Mouse (Mus musculus) liver, adult (tissue): ENCODE measurements around the gene Tuba1a.

Experiments used
- GATA4 ChIP-seq: IDR thresholded peaks from 2 replicates; pipeline ENCODE4 v1.6.1; 2014; ENCODE audit warnings: mild to moderate bottlenecking, low read length; ENCODE audit not compliant: insufficient replicate concordance

Gene Tuba1a

DNA sequence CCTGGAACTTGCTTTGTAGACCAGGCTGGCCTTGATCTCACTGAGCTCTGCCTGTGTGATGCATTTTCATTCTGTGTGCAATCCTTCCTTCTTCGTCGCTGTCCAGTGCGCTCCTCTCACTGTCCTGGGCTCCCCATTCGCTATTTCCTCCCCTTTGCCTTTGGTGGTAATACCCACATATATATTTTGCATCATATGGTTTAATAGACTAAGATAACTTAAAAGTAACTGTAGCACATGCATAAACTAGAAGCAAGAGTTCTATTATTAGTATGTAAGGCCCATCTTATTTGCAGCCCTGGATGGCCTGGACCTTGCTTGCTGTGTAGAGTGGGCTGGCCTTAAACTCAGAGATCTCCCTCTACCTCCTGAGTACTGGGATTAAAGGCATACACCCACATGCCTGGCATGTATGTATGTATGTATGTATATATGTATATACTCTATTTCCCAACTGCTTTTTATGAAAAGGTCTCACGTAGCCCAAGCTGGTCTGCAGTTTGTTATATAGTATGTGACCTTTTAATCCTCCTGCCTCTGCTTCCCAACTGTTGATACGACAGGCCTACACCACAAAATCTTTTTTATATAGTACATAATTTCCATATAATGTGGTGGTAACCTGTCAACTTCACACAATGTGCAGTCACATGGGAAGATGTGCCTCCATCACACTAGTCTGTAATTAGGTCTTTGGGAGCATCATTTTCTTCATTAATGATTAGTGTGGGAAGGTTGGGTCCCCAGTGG, 4.5 kb downstream of the Tuba1a start:
- TF ChIP-seq GATA4, result no peak

DNA sequence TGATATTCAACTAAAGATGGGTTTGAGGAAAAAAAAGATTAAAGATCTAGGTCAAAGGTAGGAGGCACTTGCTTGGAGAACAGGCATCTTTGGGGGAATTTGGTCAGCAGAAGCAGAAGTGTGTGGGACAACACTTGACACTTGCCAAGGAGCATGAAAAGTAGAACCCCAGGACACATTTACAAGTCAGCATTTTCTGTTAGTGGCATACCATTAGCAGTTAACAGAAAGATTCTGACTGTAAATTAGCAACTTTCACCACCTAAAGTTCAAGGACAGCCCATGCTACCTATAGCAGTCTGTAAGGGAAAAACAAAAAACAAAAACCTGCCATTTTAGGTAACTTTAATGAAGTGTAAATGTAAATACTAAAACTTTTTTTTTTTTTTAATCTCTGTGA, 5.1 kb downstream of the Tuba1a start:
- no peak for TF ChIP-seq GATA4

DNA sequence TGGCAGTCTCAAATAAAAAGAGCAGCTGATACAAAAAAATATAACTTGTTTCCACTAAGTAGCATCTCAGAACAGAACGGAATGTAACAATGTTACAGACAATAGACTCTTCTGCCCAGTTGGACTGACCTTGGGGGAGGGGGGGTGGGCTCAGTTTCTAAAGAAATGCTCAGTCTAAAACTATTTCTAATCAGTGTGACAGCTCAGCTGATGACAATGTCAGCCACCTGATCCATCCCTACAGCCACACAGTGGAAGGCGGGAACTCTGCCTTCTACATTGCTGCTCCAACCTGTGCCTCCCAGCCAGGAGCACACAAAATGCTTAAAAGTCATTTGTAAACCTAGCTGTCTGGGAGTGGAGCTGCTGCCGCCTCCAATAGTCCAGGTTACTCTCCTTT, 5.6 kb downstream of the Tuba1a start:
- TF ChIP-seq GATA4, result no peak

DNA sequence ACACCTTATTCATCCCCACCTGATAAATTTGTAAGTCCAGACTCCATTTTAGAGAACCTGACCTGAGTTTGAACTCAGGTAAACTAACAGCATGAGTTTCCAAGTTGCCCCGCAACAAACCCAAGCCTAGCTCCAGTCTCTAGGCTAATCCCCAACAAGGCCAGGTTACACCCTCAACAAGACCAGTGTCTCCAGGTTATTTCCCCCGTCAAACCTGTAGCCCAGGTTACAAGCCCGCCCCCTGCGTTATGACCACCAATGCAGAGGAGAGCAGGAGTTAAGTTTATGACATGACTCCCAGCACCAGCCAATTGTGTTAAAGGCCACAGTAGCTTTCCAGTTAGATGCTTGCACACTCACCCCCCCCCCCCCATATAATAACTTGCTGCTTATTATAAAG, 10.4 kb downstream of the Tuba1a start:
- TF ChIP-seq GATA4, result no peak

DNA sequence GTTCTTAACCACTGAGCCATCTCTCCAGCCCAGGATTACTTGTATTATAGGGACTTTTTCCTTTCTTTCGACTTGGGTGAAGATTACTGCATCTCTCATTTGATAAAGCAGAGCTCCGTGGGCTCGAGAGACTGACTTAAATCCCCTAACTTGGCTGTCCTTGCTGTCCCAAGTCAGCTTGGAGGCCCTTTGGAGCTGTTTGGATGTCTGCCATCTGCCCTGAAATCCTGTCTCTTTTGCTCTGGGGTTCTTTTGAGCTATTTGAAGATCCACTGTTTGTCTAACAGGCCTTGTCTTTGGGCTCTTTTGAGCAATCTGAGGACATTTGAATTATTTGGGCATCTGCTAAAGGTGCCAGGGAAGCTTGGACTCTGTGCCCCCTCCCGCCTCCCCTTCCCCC, 11.4 kb downstream of the Tuba1a start:
- no peak for TF ChIP-seq GATA4

DNA sequence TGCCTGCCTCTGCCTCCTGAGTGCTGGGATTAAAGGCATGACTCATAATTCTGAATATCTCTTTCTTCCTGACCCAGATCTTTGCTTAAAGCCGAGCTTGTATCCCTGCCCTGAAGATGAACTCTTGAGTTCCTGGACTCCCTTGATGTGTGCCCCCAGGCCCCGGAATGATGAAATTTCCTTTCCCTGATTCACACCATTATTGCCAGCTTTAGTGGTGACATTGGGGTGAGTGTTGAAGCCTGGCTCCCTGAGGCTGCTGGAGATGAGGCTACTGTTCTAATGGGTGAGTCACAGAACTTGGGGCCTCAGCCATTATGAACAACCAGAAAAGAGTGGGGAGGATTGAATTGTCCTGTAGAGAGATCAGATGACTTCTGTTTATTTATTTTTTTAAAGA, 12.0 kb downstream of the Tuba1a start:
- TF ChIP-seq GATA4, result no peak

DNA sequence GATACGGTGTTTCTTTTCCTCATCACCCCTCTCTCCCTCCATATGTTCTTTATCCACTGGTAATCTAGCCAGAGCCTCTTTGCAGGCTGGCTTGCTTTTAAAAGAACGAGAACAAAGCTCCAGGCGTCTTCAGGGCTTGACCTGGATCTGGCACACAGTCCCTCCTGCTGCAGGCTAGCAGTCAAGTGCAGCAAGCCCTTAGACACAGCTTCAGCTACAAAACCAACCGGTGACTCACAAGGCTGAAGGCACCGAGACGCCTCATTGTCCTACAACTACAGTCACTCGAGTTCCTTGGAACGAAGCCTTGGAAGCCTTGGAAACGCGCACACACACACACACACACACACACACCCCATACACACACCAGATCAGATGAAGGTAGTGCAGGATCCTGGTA, 12.7 kb downstream of the Tuba1a start:
- TF ChIP-seq GATA4, result no peak

DNA sequence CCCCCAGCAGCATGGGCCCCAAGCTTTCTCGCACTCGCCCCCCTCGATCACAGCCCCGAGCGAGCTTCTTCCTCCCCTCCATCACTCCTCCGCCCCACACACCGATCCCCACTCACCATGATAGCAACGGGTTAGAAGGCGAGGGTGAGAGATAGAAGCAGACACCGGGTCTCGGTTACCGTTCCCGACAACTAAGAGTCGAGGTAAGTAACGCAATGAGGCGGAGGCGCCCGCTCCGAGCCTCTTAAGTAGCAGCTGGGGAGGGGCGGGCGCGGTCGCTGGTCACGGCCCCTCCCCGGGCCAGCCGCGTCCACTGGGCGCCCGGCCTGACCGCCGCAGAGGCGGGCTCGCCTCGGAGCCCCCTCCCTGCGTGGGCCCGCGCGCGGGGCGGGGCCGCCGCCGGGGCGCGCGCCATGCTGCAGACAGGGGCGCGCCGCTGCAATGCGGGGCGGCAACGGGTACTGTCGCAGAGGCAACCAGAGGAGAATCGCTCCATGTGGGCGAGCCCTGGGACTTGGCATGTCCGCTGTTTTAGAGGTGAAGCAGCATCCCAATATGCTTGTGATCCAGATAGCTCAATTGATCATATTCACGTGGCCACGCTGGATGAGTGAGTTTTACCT, 19.2 kb downstream of the Tuba1a start, which contains the start of gene Tuba1b:
Tuba1b (minus strand) TSS at position 349 of the 623 bp plus-strand sequence.
- no peak for TF ChIP-seq GATA4

DNA sequence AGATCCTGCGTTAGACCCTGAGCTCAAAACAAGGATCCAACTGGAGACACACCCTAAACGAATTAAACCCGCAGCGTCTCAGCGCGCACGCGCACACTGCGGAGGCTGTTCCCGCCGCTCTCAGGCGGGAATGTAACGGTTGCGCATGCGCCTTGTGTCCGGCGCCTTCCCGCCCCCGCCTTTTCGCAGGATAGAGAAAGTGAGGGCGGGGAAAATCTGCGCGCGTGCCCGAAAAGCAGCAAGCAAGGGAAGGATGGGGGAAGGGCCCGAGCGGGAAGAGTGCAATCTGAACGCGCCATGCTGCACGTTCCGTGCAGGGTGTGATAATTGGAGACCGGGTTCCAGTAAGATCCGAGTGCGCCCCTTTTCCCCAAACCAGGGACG, 19.7 kb downstream of the Tuba1a start:
- TF ChIP-seq GATA4, result no peak

DNA sequence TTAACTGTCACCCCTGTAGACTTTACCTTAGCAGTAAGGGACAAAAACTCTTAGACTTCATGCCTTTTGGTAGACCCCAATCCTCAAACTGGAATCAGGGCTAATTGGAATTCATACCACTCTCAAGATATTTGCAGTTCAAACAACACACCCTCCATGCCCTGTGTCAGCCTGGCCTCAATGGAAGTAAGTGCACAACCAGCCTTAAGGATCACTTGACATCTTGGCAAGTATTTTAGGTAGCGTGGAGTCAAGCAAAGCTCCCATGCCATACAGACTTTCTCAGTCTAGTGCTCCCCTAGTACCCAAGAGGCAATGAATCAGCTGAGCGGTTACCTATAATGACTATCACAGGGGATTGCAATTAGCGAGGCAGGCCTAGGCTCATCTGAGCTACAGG, 22.5 kb downstream of the Tuba1a start:
- TF ChIP-seq GATA4, result no peak

DNA sequence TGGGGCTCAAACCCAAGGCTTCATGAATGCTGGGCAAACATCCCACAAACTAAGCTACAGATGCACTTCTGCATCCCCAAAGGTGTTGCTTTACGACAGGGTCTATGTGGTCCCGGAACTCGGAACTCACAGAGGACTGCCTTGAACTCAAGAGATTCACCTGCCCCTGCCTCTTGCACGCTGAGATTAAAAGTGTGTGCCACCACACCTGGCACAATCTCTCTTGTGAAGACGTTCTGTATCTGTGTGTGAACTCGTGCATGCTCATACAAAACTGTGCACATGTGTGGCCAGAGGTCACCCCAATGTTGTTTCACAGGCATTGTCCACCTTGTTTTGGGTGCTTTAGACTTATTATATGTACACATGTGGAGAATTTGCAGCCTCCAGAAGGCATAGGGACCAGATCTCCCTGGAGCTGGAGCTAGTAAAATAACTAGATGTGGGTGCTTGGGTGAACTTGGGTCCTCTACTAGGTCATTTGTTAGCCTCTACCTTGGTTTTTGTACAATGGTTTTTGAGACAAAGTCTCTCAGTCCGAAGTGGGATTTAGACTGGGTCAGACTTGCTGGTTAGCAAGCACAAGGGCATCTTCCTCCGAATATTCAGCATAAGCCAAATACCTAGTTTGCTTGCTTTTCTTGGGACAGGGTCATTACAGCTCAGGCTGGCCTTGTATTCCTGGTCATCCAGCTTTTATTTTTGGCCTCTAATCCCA, 23.3 kb downstream of the Tuba1a start:
- TF ChIP-seq GATA4, result no peak

DNA sequence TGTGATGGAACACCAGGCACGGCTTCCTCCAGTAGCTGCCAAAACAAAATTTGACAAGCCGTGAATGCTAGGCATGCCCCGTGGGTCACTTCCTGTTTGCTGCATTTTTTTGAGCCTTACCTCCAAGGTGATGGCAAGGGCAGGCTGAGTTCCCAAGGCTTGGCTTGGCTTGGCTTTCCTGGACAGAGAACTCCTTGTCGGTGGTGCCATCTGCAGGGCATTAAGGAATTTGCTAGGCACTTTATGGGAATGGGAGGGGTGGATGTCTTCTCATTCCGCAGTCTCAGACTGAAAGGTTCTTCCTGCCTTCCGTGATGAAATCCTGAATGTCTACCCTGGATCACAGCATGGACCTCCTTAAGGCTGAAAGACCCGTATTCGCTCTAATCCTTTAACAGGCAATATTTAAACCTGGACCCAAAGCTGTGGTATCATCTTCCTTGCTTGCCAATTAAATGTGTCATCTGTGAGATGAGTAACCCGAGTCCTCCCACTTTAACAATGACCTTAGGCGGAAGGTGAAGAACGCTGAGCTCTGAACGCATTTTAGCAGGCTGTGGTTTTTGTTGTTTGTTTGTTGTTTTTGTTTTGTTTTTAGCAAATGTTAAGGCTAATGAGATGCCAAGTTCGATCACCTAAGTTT, 24.8 kb downstream of the Tuba1a start:
- TF ChIP-seq GATA4, result no peak

DNA sequence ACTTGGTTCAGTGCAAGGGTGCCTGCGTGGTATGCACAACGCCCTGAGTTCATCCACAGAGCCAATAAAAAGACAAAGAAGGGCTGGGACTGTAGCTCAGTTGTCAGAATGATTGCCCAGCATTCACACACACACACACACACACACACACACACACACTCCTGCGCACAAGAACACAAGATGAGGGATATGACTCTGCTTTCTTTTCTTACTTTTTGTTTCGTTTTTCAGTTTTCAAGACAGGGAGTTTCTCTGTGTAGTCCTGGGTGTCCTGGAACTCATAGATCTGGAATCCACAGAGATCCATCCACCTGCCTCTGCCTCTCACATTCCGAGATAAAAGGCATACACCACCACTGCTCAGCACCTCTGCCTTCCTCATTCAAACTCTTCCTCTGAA, 25.9 kb downstream of the Tuba1a start:
- no peak for TF ChIP-seq GATA4

DNA sequence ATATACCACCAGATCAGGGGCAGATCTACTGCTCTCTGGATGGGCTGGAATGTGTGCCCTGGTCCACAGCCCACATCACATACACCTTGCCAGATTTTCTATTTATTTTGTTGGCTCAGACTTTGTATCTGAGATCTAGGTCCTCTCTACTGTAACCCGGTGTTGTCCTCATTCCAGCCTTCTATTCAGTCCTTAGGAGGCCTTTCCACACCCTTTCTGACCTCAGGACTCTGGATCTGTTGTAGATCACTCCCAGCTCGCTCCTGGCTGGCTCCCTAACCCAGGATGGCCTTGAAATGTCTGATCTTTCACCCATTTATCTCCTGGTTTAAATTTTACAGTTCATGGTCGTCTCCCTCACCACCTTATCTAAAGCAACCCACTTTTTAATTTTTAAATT, 28.8 kb downstream of the Tuba1a start:
- TF ChIP-seq GATA4, result peak; percentile 18; the same call in 1 of the 2 replicates

DNA sequence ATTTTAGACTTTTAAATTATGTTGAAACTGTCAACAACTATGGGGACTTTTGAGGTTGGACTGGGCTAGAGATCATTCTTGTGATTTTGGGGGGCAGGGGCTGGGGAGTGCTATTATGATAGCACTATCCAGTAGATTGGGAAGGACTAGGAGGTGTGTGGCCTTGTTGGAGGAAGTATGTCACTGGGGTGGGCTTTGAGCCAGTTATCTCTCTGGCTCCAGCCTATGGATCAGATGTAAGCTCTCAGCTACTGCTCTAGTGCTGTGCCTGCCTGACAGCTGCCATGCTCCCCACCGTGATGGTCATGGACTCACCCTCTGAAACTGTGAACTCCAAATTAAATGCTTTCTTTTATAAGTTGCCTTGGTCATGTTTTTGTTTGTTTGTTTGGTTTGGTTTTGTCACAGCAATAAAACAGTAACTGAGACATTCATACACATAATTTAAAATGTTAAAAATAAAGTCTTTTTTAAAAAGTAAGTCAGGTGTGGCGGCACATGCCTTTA, 30.4 kb downstream of the Tuba1a start:
- no peak; the same call in 1 of the 2 replicates for TF ChIP-seq GATA4

DNA sequence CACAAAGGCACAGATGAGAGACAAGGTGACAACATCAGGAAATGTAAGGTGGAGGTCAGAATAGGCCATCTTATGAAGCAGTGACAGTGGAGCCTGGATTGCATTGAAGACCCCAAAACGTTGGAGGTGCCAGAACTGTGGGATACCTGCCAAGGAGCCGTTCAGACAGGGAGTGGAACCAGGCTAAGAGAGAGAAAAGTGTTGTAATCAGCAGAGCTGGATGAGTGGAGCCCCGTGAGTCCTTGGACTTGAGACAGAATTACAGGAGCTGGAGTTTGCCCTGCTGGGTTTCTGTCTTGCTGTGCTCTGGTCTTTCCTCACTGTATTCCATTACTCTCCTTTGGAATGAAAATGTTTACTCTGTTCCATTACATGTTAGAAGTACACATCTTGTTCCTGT, 30.9 kb downstream of the Tuba1a start:
- TF ChIP-seq GATA4, result no peak

DNA sequence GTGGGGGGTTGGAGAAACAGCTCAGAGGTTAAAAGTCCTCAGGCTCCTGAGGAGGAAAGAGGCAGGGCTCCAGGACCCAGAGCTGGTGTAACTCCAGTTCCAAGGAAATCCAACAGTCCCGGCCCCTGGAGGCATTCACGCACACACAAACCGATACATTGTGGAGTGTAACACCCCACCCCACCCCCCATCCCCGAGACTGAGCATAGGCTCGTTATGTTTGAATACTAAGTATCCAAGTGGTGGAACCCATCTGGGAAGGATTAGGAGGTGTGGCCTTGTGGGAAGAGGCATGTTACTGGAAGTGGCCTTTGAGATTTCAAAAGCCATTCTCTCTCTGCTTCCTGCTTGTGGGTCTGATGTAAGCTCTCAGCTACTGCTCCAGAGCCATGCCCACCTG, 32.0 kb downstream of the Tuba1a start:
- TF ChIP-seq GATA4, result no peak
